Mouse (Mus musculus): ENCODE results near the gene Fam89a.

The Fam89a gene

GRCm38 (mm10) chr8:124751709-124752173, at the start of gene Fam89a:
TSS of gene Fam89a (minus strand) at chr8:124751832.
- peak; percentile 72 for DNase-seq (ENCODE audit: low read depth)

- DNase-seq (ENCODE audit: low read depth) = no peak
Measured at GRCm38 (mm10) chr8:124800542-124800941, 48.9 kb upstream of the Fam89a start.

GRCm38 (mm10) chr8:124795781-124796488, 44.3 kb upstream of the Fam89a start:
- DNase-seq (ENCODE audit: low read depth) = no peak

GRCm38 (mm10) chr8:124794486-124794780, 42.8 kb upstream of the Fam89a start:
- no peak for DNase-seq (ENCODE audit: low read depth)

GRCm38 (mm10) chr8:124793661-124794485, 42.2 kb upstream of the Fam89a start:
- DNase-seq (ENCODE audit: low read depth) = no peak

GRCm38 (mm10) chr8:124793172-124793651, 41.6 kb upstream of the Fam89a start:
- DNase-seq (ENCODE audit: low read depth) = peak; percentile 59

- no peak for DNase-seq (ENCODE audit: low read depth)
Measured at GRCm38 (mm10) chr8:124792708-124793107, 41.1 kb upstream of the Fam89a start, which contains the start of gene Trim67. TSS of gene Trim67 (plus strand) at chr8:124793092.

GRCm38 (mm10) chr8:124792186-124792585, 40.6 kb upstream of the Fam89a start:
- DNase-seq (ENCODE audit: low read depth) = no peak

GRCm38 (mm10) chr8:124791751-124792150, 40.1 kb upstream of the Fam89a start:
- no peak for DNase-seq (ENCODE audit: low read depth)

GRCm38 (mm10) chr8:124790676-124791075, 39.0 kb upstream of the Fam89a start:
- DNase-seq (ENCODE audit: low read depth) = no peak

GRCm38 (mm10) chr8:124784613-124785012, 33.0 kb upstream of the Fam89a start:
- DNase-seq (ENCODE audit: low read depth) = no peak

- DNase-seq (ENCODE audit: low read depth) = no peak
Measured at GRCm38 (mm10) chr8:124783228-124783627, 31.6 kb upstream of the Fam89a start.

- DNase-seq (ENCODE audit: low read depth) = no peak
Measured at GRCm38 (mm10) chr8:124782431-124782830, 30.8 kb upstream of the Fam89a start.

- DNase-seq (ENCODE audit: low read depth) = no peak
Measured at GRCm38 (mm10) chr8:124780236-124780635, 28.6 kb upstream of the Fam89a start.

GRCm38 (mm10) chr8:124775695-124776094, 24.1 kb upstream of the Fam89a start:
- peak; percentile 77 for DNase-seq (ENCODE audit: low read depth)

GRCm38 (mm10) chr8:124772389-124772788, 20.8 kb upstream of the Fam89a start:
- no peak for DNase-seq (ENCODE audit: low read depth)

- no peak for DNase-seq (ENCODE audit: low read depth)
Measured at GRCm38 (mm10) chr8:124763061-124763460, 11.4 kb upstream of the Fam89a start.

- peak; percentile 51 for DNase-seq (ENCODE audit: low read depth)
Measured at GRCm38 (mm10) chr8:124758544-124758943, 6.9 kb upstream of the Fam89a start.

- DNase-seq (ENCODE audit: low read depth) = no peak
Measured at GRCm38 (mm10) chr8:124756601-124757000, 5.0 kb upstream of the Fam89a start.

- DNase-seq (ENCODE audit: low read depth) = no peak
Measured at GRCm38 (mm10) chr8:124756153-124756552, 4.5 kb upstream of the Fam89a start.

- DNase-seq (ENCODE audit: low read depth) = no peak
Measured at GRCm38 (mm10) chr8:124755481-124755880, 3.8 kb upstream of the Fam89a start.

- DNase-seq (ENCODE audit: low read depth) = no peak
Measured at GRCm38 (mm10) chr8:124754792-124755190, 3.2 kb upstream of the Fam89a start.
